Comparison of ENCODE assay signal across 8 mouse cellular contexts in the genomic region with DNA sequence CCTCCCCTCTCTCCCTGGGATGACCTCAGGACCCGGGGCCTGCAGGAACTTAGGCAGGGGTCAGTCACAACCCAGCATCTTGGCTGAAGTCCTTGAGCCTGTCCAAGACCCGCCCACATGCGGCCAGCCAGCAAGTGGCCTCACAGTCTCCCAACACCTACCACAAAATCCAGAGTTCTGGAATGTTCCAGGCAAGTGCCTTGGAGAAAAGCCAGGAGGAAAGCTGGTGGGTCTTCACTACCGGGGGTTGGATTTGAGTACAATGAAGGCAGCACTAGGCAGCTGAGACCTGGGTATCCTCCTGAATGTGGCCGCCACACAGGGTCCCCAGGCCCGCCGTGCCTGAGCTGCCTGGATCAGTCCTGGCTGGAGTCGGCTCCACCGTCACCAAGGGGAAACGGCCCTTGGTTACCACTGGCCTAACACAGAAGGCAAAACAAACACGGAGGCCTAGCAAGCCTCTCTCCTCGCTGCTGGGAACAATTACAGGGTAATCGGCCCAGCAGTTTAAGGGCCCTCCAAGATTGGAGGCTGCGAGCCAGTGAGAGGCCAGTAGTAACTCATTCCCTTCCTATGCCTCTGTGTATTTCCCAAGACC. TPM values are rescaled to one million over a fixed set of nuclear protein-coding genes. Genes with fewer than 3 reads are reported as not detected.
A peak's percentile ranks its signal among the peaks of the same experiment; 100 is the strongest.
DNase-seq lines count a peak whose midpoint lies in the region; ATAC-seq lines count a peak whose summit lies in the region.

No protein-coding gene starts in this region.

- peaks cover 2% of the 10 kb centered on the region; the same call in 1 of the 2 replicates for H3K27me3 ChIP-seq in hindbrain, embryonic 11.5 days (ENCODE audit: control insufficient read depth, insufficient read depth, low read length)
- no peaks in the 10 kb centered on the region for H3K27me3 ChIP-seq in limb, embryonic 12.5 days
- H3K27me3 ChIP-seq in neural tube, embryonic 13.5 days = no peaks in the 10 kb centered on the region

- no peak overlapping the region for H3K4me2 ChIP-seq in hindbrain, embryonic 11.5 days (replicated peaks; ENCODE audit: low read depth, low read length)
- H3K4me2 ChIP-seq in limb, embryonic 12.5 days = peak overlapping the region; percentile 19
- H3K4me2 ChIP-seq in neural tube, embryonic 13.5 days = no peak overlapping the region

- H3K9ac ChIP-seq in hindbrain, embryonic 11.5 days (ENCODE audit: low read depth, low read length) = peak overlapping the region; percentile 31; the same call in 1 of the 2 replicates
- 0 out of 2 replicates have a peak overlapping the region, but pooled peaks have one; percentile 23 for H3K9ac ChIP-seq in limb, embryonic 12.5 days (replicated peaks)
- no peak overlapping the region for H3K9ac ChIP-seq in neural tube, embryonic 13.5 days

- no peak for ATAC-seq in hindbrain, embryonic 11.5 days (ENCODE audit: low FRiP score)
- ATAC-seq in limb, embryonic 12.5 days (ENCODE audit: insufficient number of reproducible peaks, insufficient read depth, low FRiP score, low TSS enrichment, low read depth) = peak; percentile 48; the same call in 1 of the 2 replicates
- ATAC-seq in neural tube, embryonic 13.5 days (ENCODE audit: low read depth) = no peak

- H3K9me3 ChIP-seq in hindbrain, embryonic 11.5 days (ENCODE audit: control insufficient read depth, low read length) = no peaks in the 10 kb centered on the region
- peaks cover 10% of the 10 kb centered on the region for H3K9me3 ChIP-seq in limb, embryonic 12.5 days
- no peaks in the 10 kb centered on the region for H3K9me3 ChIP-seq in neural tube, embryonic 13.5 days

- peak; percentile 43 for DNase-seq in layer of hippocampus, adult 11-12 months (ENCODE audit: low spot score)
- DNase-seq in layer of hippocampus, adult 9-11 months = no peak
- peak; percentile 84 for DNase-seq in forelimb bud, embryonic 11.5 days (ENCODE audit: low read depth, low spot score)
- no peak for DNase-seq in hindbrain, embryonic 11.5 days (ENCODE audit: low spot score)
- DNase-seq in cerebellum, adult 9-10 months = no peak
- DNase-seq in thymus, postnatal 36 days = no peak

- H3K4me1 ChIP-seq in hindbrain, embryonic 11.5 days (replicated peaks; ENCODE audit: control insufficient read depth, insufficient read depth, low read length) = peaks cover 10% of the 10 kb centered on the region
- peaks cover 73% of the 10 kb centered on the region for H3K4me1 ChIP-seq in limb, embryonic 12.5 days (replicated peaks)
- peaks cover 52% of the 10 kb centered on the region for H3K4me1 ChIP-seq in neural tube, embryonic 13.5 days (replicated peaks)

- 26% methylated on average over 14 of the region's 14 CpGs for WGBS in hindbrain, embryonic 11.5 days
- WGBS in limb, embryonic 12.5 days = 19% methylated on average over 14 of the region's 14 CpGs
- 16% methylated on average over 14 of the region's 14 CpGs for WGBS in neural tube, embryonic 13.5 days

- no peak overlapping the region for H3K27ac ChIP-seq in hindbrain, embryonic 11.5 days (ENCODE audit: low read depth, low read length)
- peak overlapping the region; percentile 92 for H3K27ac ChIP-seq in limb, embryonic 12.5 days
- H3K27ac ChIP-seq in neural tube, embryonic 13.5 days (replicated peaks) = peak overlapping the region; percentile 70

- H3K36me3 ChIP-seq in hindbrain, embryonic 11.5 days (ENCODE audit: control insufficient read depth, insufficient read depth, low read length) = no peaks in the 10 kb centered on the region
- H3K36me3 ChIP-seq in limb, embryonic 12.5 days = peaks cover 8% of the 10 kb centered on the region; the same call in 1 of the 2 replicates
- H3K36me3 ChIP-seq in neural tube, embryonic 13.5 days = no peaks in the 10 kb centered on the region

- no peak overlapping the region for H3K4me3 ChIP-seq in hindbrain, embryonic 11.5 days (ENCODE audit: low read depth, low read length)
- H3K4me3 ChIP-seq in limb, embryonic 12.5 days (replicated peaks) = no peak overlapping the region
- H3K4me3 ChIP-seq in neural tube, embryonic 13.5 days = no peak overlapping the region

RNA-seq across cellular contexts. Expression of gene Spsb1, which starts 32.6 kb away (rescaled TPM):
- polyA plus RNA-seq in hindbrain, embryonic 11.5 days (2014; fragmentation: Nextera tagmentation; extraction: Ambion mirVana) = 11.7 and 12.0 TPM in 2 replicates
- polyA plus RNA-seq in limb, embryonic 12.5 days (2016; fragmentation: Nextera tagmentation; extraction: Ambion mirVana) = 17.7 and 19.1 TPM in 2 replicates
- polyA plus RNA-seq in neural tube, embryonic 13.5 days (2015; fragmentation: Nextera tagmentation; extraction: Ambion mirVana) = 9.0 and 9.5 TPM in 2 replicates

Comparison
In these comparisons a context has a peak if more than half of its experiments do, and no peak if none do; other contexts are left out.
1. DNase-seq: peak in layer of hippocampus, adult 11-12 months (single experiment) and forelimb bud, embryonic 11.5 days (single experiment); none in layer of hippocampus, adult 9-11 months (single experiment), hindbrain, embryonic 11.5 days (single experiment), cerebellum, adult 9-10 months (single experiment) and thymus, postnatal 36 days (0 of 2).